ENCODE assay signal across 14 mouse cellular contexts in genomic region chr10:9227361-9227760, GRCm38 (mm10).
"Had no signal": no experiment of that assay in that cellular context is flagged by ENCODE, and none has a peak within 500 bp of the region (broad histone marks: within the 10 kb centered on the region; RNA-seq: fewer than 3 reads in every experiment).

No protein-coding gene starts in this region.

- DNase-seq: kidney, postnatal 25 days; lung, adult 2 months; lung, postnatal 14 days; right cerebral cortex, postnatal 25 days; thymus, adult 18-20 months; thymus, postnatal 14 days had no signal

- H3K9ac ChIP-seq: liver, embryonic 15.5 days had no signal

- H3K27ac ChIP-seq: left cerebral cortex, adult 2 months; limb, embryonic 10.5 days; liver, embryonic 15.5 days; macrophage had no signal

- H3K36me3 ChIP-seq: limb, embryonic 10.5 days; liver, embryonic 15.5 days had no signal

- H3K4me2 ChIP-seq: liver, embryonic 11.5 days; liver, embryonic 15.5 days; midbrain, embryonic 11.5 days had no signal

- ATAC-seq: midbrain, embryonic 16.5 days had no signal

- H3K4me3 ChIP-seq: left cerebral cortex, adult 2 months; limb, embryonic 10.5 days; liver, embryonic 15.5 days; megakaryocyte, embryonic 14.5 days had no signal

- H3K4me1 ChIP-seq: limb, embryonic 10.5 days; liver, embryonic 15.5 days; megakaryocyte, embryonic 14.5 days had no signal

- H3K9me3 ChIP-seq: limb, embryonic 10.5 days; liver, embryonic 15.5 days had no signal

- H3K27me3 ChIP-seq: liver, embryonic 15.5 days; megakaryocyte, embryonic 14.5 days had no signal
